Mouse (Mus musculus): ENCODE results near the gene Klk7.

The Klk7 gene

DNA sequence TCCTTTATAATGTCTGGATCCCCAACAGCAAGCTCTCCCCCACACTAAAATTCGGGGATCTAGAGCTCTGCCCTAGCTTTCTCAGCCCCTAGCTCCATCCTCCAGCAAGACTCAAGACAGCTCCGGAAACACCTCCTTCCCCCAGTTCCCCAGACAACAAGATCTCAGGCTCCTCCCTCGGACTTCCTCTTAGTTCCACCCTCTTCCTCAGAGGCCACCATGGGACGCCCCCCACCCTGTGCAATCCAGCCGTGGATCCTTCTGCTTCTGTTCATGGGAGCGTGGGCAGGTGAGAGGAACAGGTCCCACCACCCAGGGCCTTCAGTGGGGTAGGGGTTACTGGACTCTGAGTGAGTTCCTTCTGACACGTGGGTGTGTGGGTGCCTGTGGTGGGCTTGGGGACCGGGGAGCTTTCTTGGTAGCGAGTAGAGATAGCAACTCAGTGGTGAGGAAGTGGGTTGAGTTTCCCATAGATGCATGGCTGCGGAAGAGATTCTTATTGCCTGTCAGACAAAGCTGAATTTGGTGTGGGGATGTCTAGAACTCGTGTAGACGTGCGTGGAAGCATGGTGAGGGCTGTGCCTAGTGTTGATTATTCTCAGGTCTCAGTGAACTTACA, 13.1 kb upstream of the Klk7 start:
- no peak for DNase-seq

DNA sequence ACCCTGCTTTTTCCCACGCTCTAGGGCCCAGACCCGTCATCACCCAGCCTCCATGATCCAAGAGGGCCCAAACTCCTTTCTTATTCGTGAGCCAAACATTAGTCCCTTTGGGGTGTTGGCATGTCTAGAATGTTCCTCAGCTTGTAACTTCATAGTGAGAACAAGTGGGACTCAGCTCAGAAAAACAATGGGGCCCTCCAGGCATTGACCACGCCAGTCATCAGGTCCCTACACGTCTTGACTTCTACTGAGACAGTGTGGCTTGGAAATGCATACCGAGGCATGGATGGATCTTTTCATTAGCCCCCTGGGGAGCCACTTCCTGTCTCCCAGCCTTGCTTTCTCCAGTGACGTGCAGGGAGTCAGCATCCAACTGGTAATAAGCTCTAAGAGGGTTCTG, 11.2 kb upstream of the Klk7 start:
- DNase-seq, result no peak

DNA sequence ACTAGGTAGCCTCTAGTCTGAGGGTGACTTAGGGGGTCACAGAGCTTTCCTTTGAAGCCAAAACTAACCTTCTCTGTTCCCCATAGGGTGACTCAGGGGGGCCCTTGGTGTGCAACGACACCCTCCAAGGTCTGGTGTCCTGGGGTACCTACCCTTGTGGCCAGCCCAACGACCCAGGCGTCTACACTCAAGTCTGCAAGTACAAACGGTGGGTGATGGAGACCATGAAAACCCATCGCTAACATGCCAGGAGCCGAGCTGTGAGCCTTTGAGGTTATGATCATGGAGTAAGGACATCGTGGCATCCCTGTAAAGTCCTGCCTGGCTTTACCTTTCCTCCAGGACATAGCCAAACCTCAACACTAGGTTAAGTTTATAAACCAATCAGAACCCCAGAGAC, 4.1 kb downstream of the Klk7 start:
- DNase-seq, result no peak

DNA sequence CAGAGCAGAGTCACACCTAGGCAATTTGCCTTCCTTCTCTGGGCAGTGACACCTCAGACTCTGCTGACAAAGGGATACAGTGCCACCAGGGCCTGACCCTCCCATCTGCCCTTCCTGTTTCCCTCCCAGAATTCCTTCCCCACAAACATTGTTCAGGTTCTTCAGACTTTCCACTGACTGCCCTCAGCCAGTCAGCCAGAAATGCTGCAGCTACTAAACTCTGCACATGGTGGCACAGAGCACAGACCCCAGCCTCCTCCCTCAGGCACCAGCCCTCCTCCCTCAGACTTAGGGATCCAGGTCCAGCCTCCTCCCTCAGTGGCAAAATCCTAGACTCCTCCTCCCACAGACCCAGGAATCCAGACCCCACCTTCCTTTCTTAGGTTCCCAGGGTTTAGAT, 5.7 kb downstream of the Klk7 start:
- DNase-seq, result no peak

DNA sequence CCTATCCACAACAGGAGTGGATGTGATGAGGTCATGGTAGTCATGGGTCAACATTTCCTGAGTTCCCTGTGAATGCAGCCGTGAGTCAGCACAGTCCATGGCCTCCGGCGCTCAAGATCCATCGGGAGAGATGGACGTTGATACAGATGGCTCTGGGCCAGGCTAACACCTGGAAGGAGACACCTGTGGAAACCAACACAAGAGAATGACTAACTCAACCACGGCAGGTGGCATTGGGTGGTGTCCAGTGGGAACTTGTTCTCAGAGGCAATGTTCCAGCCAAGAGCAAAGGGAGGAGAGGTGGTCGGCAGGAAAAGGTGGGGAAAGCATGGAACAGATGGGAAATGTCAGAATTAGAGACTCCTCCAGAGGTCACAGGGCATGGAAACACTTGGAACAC, 10.5 kb downstream of the Klk7 start:
- no peak for DNase-seq

DNA sequence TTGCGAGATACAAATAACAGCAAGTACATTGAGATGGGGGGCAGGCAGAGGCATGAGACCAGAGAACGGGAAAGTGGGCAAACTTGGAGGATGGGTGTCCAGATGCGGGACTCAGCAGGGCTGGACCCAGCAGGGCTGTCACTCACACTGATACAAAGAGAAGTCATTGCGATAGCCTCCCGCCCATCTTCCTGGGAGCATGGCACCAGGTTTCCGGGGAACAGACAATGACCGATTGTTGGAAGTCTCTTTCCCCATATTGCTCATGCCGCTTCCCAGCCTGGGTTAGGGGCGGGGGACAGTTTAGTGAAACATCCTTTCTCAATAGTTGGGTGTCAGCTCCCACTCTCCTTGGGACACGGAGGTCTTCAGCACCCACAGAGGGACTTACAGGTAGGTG, 13.1 kb downstream of the Klk7 start, which contains the start of gene Klk6:
Gene Klk6, plus strand, starts transcription at position 301 of the 400 bp plus-strand sequence.
- DNase-seq, result no peak

DNA sequence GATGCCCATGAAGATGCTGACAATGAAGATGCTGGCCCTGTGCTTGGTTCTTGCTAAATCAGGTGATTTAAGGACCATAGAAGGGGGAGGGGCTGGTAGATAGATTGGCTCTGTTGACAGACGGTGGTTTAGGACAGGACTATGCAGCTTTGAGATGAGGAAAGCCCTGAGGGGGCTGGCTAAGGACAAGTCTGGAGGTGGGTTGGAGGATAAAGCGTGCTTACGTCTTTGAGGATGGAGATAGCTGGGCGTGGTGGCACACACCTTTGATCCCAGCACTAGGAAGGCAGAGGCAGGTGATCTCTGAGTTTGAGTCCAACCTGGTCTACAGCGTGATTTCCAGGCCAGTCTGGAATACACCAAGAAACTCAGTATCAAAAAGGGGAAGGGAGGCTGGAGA, 15.0 kb downstream of the Klk7 start:
- DNase-seq, result no peak

DNA sequence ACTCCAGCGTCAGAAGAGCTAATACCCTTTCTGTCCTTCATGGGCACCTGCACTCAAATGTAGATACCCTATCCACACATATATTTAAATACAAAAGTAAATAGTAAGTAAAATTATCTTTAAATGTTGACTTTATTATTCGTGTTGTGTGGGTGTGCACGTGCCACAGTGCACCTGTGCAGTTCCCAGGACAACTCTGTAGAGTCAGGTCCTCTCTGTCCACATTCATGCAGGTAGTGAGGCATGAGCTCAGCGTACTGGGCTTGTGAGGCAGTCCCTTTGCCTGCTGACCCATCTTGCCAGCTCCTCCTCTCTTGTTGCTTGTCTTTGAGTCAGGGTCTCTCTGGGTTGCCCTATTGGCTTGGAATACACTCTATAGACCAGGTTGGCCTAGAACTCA, 16.6 kb downstream of the Klk7 start:
- DNase-seq, result no peak

DNA sequence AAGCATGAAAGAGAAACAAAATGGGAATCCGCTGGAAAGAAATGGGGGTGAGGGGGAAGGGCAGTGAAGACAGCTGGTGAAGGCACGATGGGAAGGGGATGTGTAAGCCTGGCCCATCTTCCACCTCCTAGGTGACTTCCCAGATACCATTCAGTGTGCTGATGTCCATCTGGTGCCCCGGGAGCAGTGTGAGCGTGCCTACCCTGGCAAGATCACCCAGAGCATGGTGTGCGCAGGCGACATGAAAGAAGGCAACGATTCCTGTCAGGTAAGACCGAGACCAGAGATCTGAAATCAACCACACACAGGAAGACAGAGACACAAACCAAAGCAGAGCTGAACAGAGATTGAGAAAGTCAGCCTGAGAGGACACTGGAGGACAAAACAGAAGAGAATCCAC, 17.9 kb downstream of the Klk7 start:
- DNase-seq, result no peak

DNA sequence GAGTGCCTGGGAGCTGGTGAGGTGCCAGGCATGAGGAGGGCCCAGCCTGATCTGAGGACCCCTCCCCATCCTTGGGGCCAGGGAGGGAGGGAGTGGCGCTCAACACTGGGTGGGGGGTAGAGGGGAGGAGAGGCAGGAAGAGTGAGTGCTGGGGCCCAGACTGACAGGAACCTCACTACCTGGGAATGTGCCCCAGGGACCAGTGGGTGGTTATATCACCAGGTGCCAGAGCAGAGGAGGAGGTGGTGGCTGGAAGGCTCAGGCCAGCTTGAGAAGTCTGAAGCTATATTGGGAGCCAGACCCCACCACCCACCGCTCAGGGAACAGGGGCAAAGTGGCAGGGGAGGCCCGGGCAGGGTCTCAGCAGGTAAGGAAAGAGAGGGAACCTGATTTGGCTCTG, 30.6 kb downstream of the Klk7 start, which contains the start of gene Klk5:
Gene Klk5, plus strand, starts transcription at position 271 of the 400 bp plus-strand sequence.
- no peak for DNase-seq

DNA sequence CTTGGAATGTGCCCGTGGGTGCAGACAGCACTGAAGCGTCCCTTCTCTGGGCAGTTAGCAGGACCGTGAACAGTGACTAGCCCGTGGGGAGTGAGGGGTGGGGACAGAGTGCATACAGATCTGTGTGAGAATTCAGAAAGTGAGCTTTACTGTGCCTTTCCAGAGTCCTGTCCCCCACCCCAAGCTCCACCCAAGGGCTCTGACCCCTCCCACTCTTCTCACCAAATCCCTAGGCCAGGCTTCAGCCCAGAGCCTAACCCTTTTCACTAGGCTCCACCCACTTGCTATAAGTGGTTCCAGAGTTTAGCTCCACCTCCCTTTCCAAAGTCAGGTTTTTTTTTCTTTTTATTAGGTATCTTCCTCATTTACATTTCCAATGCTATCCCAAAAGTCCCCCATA, 32.7 kb downstream of the Klk7 start:
- no peak for DNase-seq

DNA sequence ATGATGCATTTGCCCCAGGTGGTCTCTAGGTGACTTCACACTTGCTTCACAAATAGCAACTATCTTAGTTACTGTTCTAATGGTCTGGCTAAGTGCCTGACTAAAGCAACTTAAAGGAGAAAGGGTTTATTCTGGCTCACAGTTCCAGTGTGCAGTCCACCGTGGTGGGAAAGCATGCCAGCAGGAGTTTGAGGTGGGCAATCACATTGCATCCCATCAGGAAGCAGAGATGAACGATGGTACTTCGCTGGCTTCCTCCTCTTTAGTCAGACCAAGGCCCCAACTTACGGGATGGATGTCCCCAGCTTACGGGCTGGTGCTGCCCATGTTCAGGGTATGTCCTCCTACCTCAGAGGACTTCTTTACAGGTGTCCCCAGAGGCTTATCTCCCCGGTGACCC, 40.5 kb downstream of the Klk7 start:
- no peak for DNase-seq

DNA sequence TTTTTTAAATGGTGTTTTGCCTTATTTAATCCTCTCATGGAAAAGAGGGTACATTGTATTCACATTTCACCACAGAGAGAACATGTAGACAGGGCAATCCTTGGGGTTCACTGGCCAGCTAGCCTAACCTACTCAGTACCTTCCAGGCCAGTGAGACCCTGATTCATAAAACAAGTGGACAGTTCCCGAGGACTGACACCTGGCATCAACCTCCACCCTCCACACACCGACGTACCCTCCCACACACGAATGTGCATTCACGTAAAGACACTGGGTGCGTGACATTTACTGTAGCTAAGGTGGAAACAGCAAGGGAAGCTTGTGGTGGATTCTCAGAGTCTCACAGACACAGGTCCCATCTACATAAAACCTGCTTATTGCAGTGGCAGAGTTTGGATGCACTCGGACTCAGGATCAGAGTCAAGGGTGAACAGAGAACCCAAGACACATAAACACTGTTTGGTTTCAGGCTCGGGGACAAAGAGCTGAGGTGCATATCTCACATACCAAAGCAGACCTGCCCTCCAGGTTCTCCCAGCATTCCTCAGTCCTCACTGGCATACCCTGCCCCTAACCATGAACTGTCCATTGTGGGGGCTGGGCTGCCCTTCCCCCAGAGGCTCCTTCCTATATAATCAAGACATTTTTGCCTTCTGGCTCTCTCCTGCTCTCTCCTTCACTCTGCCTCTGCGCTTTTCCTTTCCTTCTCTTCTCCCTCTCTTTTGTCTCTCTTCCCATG, 43.7 kb downstream of the Klk7 start:
- no peak for DNase-seq

DNA sequence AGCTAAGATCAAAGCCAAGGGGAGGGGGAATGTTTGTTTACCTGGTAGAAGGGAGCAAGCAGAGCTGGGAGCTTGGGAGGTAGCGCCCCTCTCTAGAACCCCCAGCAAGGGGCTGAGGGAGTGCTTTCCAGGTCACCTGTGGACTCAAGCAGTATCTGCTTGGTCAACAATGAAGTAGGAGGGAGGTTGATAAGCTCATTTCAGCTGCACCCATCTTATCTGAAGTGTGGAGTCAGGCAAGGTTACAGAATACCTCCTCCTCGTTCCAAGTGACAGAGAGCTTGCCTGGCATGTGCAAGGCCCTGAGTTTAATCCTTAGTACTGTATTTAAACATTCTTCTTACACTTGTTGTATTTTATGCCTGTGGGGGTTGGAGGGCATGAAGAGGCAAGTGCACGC, 44.6 kb downstream of the Klk7 start:
- DNase-seq, result no peak

DNA sequence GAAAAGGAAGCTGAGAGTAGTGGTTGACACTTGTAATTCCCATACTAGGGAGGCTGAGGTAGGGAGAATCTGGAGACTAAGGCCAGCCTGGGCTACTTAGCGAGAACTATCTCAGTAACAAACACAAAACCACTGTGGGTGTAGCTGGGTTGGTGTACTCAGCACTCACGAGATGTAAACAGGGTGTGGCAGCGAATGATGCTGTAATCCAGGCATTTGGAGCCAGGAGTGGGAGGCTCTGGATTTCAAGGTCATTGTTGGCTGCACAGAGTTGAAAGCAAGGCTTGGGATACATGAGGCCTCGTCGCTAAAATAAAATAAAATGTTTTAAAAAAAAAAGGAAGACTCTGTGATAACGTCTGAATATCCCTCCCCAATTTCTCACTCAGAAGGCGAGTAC, 45.2 kb downstream of the Klk7 start:
- DNase-seq, result no peak

DNA sequence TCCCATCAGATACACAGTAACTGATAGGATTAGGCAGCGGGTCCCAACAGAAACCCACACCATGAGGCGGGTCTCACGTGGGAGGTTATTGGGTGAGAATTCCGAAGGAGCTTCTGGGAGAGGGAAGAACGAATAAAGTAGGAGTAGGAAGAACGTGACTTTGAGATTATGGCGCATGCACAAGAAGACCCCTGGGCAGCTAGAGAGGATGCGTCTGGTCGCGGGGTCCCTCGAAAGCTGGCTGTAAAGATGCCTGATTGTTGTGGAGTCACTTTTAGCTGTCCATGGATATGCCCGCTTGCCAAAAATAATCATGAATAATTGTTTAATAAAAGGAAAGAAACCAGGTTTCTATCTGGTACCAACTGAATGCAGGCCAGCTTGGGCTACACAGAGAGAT, 46.4 kb downstream of the Klk7 start:
- DNase-seq, result no peak

DNA sequence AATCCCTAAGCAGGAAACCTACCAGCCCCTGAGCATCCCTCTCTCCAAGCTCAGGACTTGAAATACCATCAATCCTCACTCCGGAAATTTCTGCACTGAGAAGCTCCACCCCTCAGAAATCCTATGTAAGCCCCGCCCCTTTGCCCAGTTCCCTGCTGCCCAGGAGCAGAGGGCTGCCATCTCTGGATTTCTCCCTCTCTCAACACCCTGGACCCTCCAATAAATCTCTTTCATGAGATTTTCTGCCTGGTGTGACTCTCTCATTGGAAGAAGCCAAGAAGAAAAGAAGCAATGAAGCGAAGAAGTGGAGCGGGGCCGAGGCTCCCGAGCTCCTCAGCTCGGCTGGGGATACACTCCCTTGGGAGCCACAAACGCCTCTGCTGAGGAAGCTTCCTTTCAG, 49.3 kb downstream of the Klk7 start:
- no peak for DNase-seq

Measured in kidney, adult 11 months (tissue).